Mouse (Mus musculus) hindlimb bud, embryonic 11.5 days (tissue): ENCODE data around the gene Gm19668.
"Not testable (repeated sequence)": the region's sequence is repeated elsewhere in the genome, so short reads cannot be mapped to it uniquely, and the experiment has no call there.

Experiments used
- DNase-seq: peaks from one replicate; pipeline ENCODE4 v3.0.0-alpha.2; 2012; ENCODE audit warnings: low read depth, low spot score; ENCODE audit errors: extremely low spot score

Gene Gm19668

DNA sequence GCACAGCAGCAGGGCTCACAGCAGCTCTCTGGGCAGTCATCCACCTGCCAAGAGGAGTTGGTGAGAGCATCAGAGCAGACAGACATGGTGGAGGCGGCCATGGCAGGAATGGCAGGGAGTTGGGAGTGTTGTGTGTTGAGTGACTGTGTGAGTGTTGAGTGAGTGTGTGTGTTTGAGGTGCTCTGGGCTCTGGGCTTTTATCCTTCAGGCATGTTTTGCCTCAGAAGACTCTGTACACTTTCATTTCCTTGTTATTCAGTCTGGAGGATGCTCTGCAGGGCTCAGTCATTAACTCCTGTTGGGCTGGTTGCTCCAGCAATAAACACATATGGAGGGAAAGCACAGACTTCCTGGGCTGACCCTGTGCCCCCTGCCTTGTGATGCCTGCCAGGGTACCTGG, 27.7 kb downstream of the Gm19668 start, which contains the start of gene Gm3238:
Gene Gm3238 (minus strand): TSS at position 101 of the 400 bp plus-strand sequence.
- DNase-seq: not testable (repeated sequence)

DNA sequence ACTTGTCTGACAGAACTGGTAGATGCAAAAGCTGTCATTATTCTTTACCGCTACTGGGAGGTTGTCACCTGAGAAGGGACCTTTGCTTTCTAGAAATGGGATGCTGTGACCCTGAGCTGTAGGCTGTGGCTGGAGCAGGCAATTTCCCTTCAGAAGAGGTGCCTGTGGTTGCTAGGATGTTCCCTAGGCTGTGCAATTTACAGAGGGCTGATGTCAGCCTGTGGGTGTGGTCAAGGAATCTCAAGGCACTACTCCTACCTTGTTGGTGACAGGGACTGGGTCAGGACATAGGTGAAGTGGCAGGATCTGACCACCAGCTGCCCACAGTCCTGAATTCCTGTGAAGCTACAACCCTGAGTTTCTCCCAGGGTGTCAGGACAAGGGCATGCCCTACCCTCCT, 29.2 kb downstream of the Gm19668 start:
- DNase-seq: no peak

DNA sequence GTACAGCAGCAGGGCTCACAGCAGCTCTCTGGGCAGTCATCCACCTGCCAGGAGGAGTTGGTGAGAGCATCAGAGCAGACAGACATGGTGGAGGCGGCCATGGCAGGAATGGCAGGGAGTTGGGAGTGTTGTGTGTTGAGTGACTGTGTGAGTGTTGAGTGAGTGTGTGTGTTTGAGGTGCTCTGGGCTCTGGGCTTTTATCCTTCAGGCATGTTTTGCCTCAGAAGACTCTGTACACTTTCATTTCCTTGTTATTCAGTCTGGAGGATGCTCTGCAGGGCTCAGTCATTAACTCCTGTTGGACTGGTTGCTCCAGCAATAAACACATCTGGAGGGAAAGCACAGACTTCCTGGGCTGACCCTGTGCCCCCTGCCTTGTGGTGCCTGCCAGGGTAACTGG, 39.4 kb downstream of the Gm19668 start, which contains the start of gene Gm3233:
Gene Gm3233 (minus strand): TSS at position 101 of the 400 bp plus-strand sequence.
- not testable (repeated sequence) for DNase-seq

DNA sequence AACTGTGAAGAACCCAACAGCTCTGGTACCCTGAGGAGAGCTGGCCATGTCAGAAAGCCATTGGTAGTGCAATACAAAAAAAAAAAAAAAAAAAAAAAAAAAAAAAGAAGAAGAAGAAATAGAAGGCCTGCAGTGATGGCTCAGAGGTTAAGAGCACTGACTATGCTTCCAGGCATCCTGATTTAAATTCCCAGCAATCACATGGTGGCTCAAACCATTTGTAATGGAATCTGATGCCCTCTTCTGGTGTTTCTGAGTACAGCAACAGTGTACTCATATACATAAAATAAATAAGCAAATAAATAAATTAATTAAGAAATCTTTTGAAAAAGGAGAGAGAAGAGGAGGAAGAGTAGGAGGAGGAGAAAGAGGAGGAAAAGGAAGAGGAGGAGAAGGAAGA, 45.5 kb downstream of the Gm19668 start:
- no peak for DNase-seq

DNA sequence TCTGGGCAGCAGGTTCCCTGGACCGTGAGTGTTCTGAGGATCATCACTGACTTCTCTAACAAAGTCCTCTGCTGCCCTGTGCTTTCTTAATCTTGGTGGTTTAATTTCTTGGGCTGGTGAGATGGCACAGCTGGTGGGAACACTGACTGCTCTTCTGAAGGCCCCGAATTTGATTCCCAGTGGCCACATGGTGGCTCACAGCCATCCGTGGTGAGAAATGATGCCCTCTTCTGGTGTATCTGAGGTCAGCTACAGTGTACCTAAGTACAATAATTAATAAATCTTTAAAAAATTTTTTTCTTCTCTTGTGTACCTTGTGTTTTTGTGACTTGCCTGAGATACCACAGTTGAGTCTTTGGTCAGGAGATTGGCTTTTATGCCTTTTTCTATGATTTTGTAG, 46.6 kb downstream of the Gm19668 start:
- not testable (repeated sequence) for DNase-seq

DNA sequence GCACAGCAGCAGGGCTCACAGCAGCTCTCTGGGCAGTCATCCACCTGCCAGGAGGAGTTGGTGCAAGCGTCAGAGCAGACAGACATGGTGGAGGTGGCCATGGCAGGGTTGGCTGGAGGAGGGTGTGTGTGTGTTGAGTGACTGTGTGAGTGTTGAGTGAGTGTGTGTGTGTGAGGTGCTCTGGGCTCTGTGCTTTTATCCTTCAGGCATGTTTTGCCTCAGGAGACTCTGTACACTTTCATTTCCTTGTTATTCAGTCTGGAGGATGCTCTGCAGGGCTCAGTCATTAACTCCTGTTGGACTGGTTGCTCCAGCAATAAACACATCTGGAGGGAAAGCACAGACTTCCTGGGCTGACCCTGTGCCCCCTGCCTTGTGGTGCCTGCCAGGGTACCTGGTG, 47.7 kb downstream of the Gm19668 start, which contains the start of gene Gm9736:
Gene Gm9736 (minus strand): TSS at position 101 of the 400 bp plus-strand sequence.
- not testable (repeated sequence) for DNase-seq

DNA sequence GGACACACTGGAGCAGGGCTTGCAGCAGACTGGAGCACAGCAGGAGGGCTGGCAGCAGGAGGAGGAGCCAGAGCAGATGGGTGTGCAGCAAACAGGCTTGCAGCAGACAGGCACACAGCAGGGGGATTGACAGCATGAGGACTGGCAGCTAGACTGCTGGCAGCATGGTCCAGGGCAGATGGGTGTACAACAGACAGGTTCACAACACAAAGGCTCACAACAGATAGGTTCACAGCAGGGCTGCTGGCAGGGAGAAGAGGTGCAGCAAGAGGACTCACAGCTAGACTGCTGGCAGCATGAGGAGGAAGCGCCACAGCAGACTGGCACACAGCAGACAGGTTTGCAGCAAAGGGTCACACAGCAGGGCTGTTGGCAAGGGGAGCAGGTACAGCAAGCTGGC, 48.2 kb downstream of the Gm19668 start:
- not testable (repeated sequence) for DNase-seq
